Mouse (Mus musculus) megakaryocyte, adult 5-6 weeks (primary cell): ENCODE data around the gene Susd1. TPM values are rescaled to one million over a fixed set of nuclear protein-coding genes. Genes with fewer than 3 reads are reported as not detected.

Experiments used
- ATAC-seq: 2 replicates; pipeline ENCODE4 v1.8.0; 2016; ENCODE audit warnings: mild to moderate bottlenecking, inconsistent platforms; ENCODE audit not compliant: poor library complexity, severe bottlenecking
- total RNA-seq, 2 experiments: library from RNA; stranded (forward) in 1 of 2; stranded (reverse) in 1 of 2; fragments of 153-499, 151-499 nt in 1 of 2; fragments of 221-1000, 200-1000 nt in 1 of 2; gene quantifications; 2 replicates each; pipeline versions ENCODE4 v1.2.3 to v1.2.4; 2015 to 2017

The Susd1 gene
- total RNA-seq, 2 experiments from 2014 or later = 24.0 to 33.9 TPM

GRCm38 (mm10) chr4:59326031-59326760 is 112.2 kb downstream of the Susd1 start:
- ATAC-seq = no peak

- no peak for ATAC-seq
Observed at GRCm38 (mm10) chr4:59324317-59324716, 114.1 kb downstream of the Susd1 start.

- no peak for ATAC-seq
Observed at GRCm38 (mm10) chr4:59323231-59323651, 115.2 kb downstream of the Susd1 start.

- no peak for ATAC-seq
Observed at GRCm38 (mm10) chr4:59322733-59323132, 115.7 kb downstream of the Susd1 start.

GRCm38 (mm10) chr4:59322056-59322455 is 116.4 kb downstream of the Susd1 start:
- no peak for ATAC-seq

GRCm38 (mm10) chr4:59321181-59322008 is 117.0 kb downstream of the Susd1 start:
- ATAC-seq = no peak

GRCm38 (mm10) chr4:59319136-59319941 is 119.1 kb downstream of the Susd1 start:
- ATAC-seq = peak; percentile 83

- ATAC-seq = no peak
Observed at GRCm38 (mm10) chr4:59318602-59319001, 119.8 kb downstream of the Susd1 start.

- no peak for ATAC-seq
Observed at GRCm38 (mm10) chr4:59315553-59316405, 122.7 kb downstream of the Susd1 start.

- ATAC-seq = no peak
Observed at GRCm38 (mm10) chr4:59314939-59315552, 123.4 kb downstream of the Susd1 start.

- no peak for ATAC-seq
Observed at GRCm38 (mm10) chr4:59312945-59313344, 125.5 kb downstream of the Susd1 start.

- no peak for ATAC-seq
Observed at GRCm38 (mm10) chr4:59310590-59310989, 127.8 kb downstream of the Susd1 start.

- no peak for ATAC-seq
Observed at GRCm38 (mm10) chr4:59307841-59308589, 130.4 kb downstream of the Susd1 start.

GRCm38 (mm10) chr4:59302387-59302786 is 136.0 kb downstream of the Susd1 start:
- no peak for ATAC-seq

GRCm38 (mm10) chr4:59301025-59301815 is 137.2 kb downstream of the Susd1 start:
- ATAC-seq = no peak

GRCm38 (mm10) chr4:59298719-59299496 is 139.5 kb downstream of the Susd1 start:
- peak; percentile 69 for ATAC-seq

GRCm38 (mm10) chr4:59295127-59295526 is 143.3 kb downstream of the Susd1 start:
- ATAC-seq = no peak
